Mouse (Mus musculus): Measurements from ENCODE around the gene Gm20696.

GRCm38 (mm10) chr6:99263061-99263885 is 403.3 kb downstream of the Gm20696 start:
- TF ChIP-seq CTCF (IDR thresholded peaks at IDR 0.05; ENCODE audit: low read depth, low read length) (no peak), POLR2A (IDR thresholded peaks at IDR 0.05; ENCODE audit: insufficient read depth, low read length) (no peak), EP300 (IDR thresholded peaks at IDR 0.05; ENCODE audit: insufficient read depth, low read depth, low read length) (0 out of 2 replicates have a peak, but pooled peaks have one; percentile 18)

Measured in ES-Bruce4 (cell line).